Mouse (Mus musculus) MEL (cell line): ENCODE measurements around the gene Gm15737.

ENCODE experiments used
- CTCF ChIP-seq, 3 experiments: IDR thresholded peaks in 2 of 3; conservative IDR thresholded peaks in 1 of 3; 2 replicates each; pipeline ENCODE4 v1.5.1; 2011 to 2012; ENCODE audit warnings: low read length in 3 of 3, low read depth in 2 of 3, mild to moderate bottlenecking in 2 of 3, improper control_type of control experiment in 1 of 3, inconsistent platforms in 1 of 3, mixed read lengths in 1 of 3, moderate library complexity in 1 of 3; ENCODE audit not compliant: control insufficient read depth in 1 of 3, insufficient read depth in 1 of 3, poor library complexity in 1 of 3, severe bottlenecking in 1 of 3
- ELF1 ChIP-seq: IDR thresholded peaks from 2 replicates; pipeline ENCODE4 v1.6.1; 2014; ENCODE audit warnings: low read depth, mild to moderate bottlenecking, inconsistent platforms, low read length, improper control_type of control experiment, moderate library complexity
- EP300 ChIP-seq, 2 experiments: IDR thresholded peaks; 2 replicates each; pipeline ENCODE4 v1.6.1; 2011; ENCODE audit warnings: improper control_type of control experiment in 2 of 2, low read length in 2 of 2, low read depth in 1 of 2, mild to moderate bottlenecking in 1 of 2
- GATA1 ChIP-seq: IDR thresholded peaks from 2 replicates; pipeline ENCODE4 v1.6.1; 2011; ENCODE audit warnings: low read depth, low read length, improper control_type of control experiment
- MAFK ChIP-seq: IDR thresholded peaks from 2 replicates; pipeline ENCODE4 v1.6.1; 2011; ENCODE audit warnings: low read depth, mild to moderate bottlenecking, low read length, improper control_type of control experiment, borderline replicate concordance
- MAX ChIP-seq: IDR thresholded peaks from 2 replicates; pipeline ENCODE4 v1.6.1; 2011; ENCODE audit warnings: low read length, improper control_type of control experiment
- SMC3 ChIP-seq: IDR thresholded peaks from 2 replicates; pipeline ENCODE4 v1.6.1; 2011; ENCODE audit warnings: low read depth, low read length, improper control_type of control experiment
- TAL1 ChIP-seq: IDR thresholded peaks from 2 replicates; pipeline ENCODE4 v1.6.1; 2012; ENCODE audit warnings: mild to moderate bottlenecking, inconsistent platforms, low read length, moderate library complexity, mixed read lengths
- USF1 ChIP-seq: IDR thresholded peaks from 2 replicates; pipeline ENCODE4 v1.6.1; 2014; ENCODE audit warnings: low read depth, mild to moderate bottlenecking, inconsistent platforms, low read length, improper control_type of control experiment, moderate library complexity

DNA sequence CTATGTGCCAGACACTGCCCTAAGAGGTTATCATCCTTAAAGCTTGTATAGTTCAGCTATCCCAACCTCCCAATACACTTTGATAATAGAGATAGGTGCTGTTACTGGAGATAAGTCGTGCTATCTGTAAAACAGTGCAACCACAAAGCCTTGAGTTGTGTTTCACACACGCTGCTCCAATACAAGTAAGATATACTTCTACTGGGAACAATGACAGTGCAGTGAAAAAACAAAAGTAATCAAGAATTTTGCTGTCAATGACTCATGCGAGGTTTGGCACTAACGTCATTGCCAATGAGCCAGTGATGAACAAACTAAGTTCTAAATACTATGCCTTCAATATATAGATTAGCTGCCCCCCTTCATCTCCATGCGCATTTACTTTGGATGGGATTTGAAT is 42.6 kb upstream of the Gm15737 start:
- no peak for TF ChIP-seq CTCF (IDR thresholded peaks at IDR 0.05 in 2 of 3, conservative IDR thresholded peaks at IDR 0.05 in 1 of 3; ENCODE audit: control insufficient read depth in 1 of 3, insufficient read depth in 1 of 3, low read depth in 2 of 3, low read length in 3 of 3, poor library complexity in 1 of 3, severe bottlenecking in 1 of 3)
- no peak for TF ChIP-seq ELF1
- no peak for TF ChIP-seq TAL1
- TF ChIP-seq USF1 = no peak
- TF ChIP-seq SMC3 = no peak
- TF ChIP-seq MAX = no peak
- no peak for TF ChIP-seq MAFK
- TF ChIP-seq GATA1 = no peak
- no peak for TF ChIP-seq EP300 (IDR thresholded peaks at IDR 0.05; ENCODE audit: low read depth in 1 of 2, low read length in 2 of 2)
